Mouse (Mus musculus) ES-E14 (cell line): ENCODE results near the gene Alkbh7. TPM values are rescaled to one million over a fixed set of nuclear protein-coding genes. Genes with fewer than 3 reads are reported as not detected.

Experiments used
- DNase-seq: peaks from one replicate; pipeline ENCODE4 v3.0.0-alpha.2; 2013; ENCODE audit warnings: low read depth, low spot score
- H3K27ac ChIP-seq: 2 replicates; pipeline ENCODE4 v1.5.1; 2012; ENCODE audit warnings: low read depth, mild to moderate bottlenecking, low read length, moderate library complexity, mixed read lengths; ENCODE audit not compliant: poor library complexity, insufficient read depth, severe bottlenecking
- H3K36me3 ChIP-seq: 2 replicates; pipeline ENCODE4 v1.6.1; 2012; ENCODE audit warnings: mild to moderate bottlenecking, low read length, moderate library complexity, mixed read lengths; ENCODE audit not compliant: control insufficient read depth, poor library complexity, insufficient read depth, severe bottlenecking
- H3K4me1 ChIP-seq, 2 experiments: fragments of 150-350 bp in 1 of 2; sonication (generic) in 1 of 2; 2 replicates each; pipeline ENCODE4 v1.6.1; 2012; ENCODE audit warnings: low read length in 2 of 2, mild to moderate bottlenecking in 1 of 2, mixed read lengths in 1 of 2; ENCODE audit not compliant: control insufficient read depth in 2 of 2, insufficient read depth in 2 of 2, poor library complexity in 1 of 2
- H3K4me3 ChIP-seq, 2 experiments: fragments of 150-350 bp in 1 of 2; sonication (generic) in 1 of 2; 2 replicates each; pipeline ENCODE4 v1.5.1; 2012; ENCODE audit warnings: low read length in 2 of 2, low read depth in 1 of 2, mild to moderate bottlenecking in 1 of 2, mixed read lengths in 1 of 2; ENCODE audit not compliant: insufficient read depth in 1 of 2, poor library complexity in 1 of 2, severe bottlenecking in 1 of 2
- H3K9ac ChIP-seq: 2 replicates; pipeline ENCODE4 v1.6.1; 2012; ENCODE audit warnings: low read depth, mild to moderate bottlenecking, low read length, mixed read lengths; ENCODE audit not compliant: poor library complexity, insufficient read depth, severe bottlenecking
- H3K9me3 ChIP-seq: fragments of 150-350 bp; sonication (generic); 2 replicates; pipeline ENCODE4 v1.6.1; 2012; ENCODE audit warnings: low read depth, mild to moderate bottlenecking, low read length; ENCODE audit not compliant: control insufficient read depth, insufficient read depth
- CHD2 ChIP-seq: IDR thresholded peaks from 2 replicates; pipeline ENCODE4 v1.6.1; 2014; ENCODE audit warnings: mild to moderate bottlenecking, low read depth, low read length, inconsistent platforms
- HCFC1 ChIP-seq: IDR thresholded peaks from 2 replicates; pipeline ENCODE4 v1.6.1; 2012; ENCODE audit warnings: low read length, inconsistent platforms, borderline replicate concordance; ENCODE audit not compliant: insufficient read depth
- MAFK ChIP-seq: IDR thresholded peaks from 2 replicates; pipeline ENCODE4 v1.6.1; 2014; ENCODE audit warnings: mild to moderate bottlenecking, low read depth, low read length, inconsistent platforms; ENCODE audit not compliant: insufficient read depth
- ZC3H11A ChIP-seq: IDR thresholded peaks from 2 replicates; pipeline ENCODE4 v1.6.1; 2012; ENCODE audit warnings: low read depth, mild to moderate bottlenecking, inconsistent platforms, low read length, borderline replicate concordance
- ZNF384 ChIP-seq: IDR thresholded peaks from 2 replicates; pipeline ENCODE4 v1.6.1; 2012; ENCODE audit warnings: low read depth, low read length, inconsistent platforms
- in situ Hi-C, 2 experiments: fragments of 600-800 bp; cut with MboI; formaldehyde crosslinking; loops; one replicate each; pipeline ENCODE4 v1.15.1; 2025; ENCODE audit warnings: low sequenced_read_pairs in 2 of 2, inconsistent platforms in 1 of 2; ENCODE audit not compliant: unreplicated experiment in 2 of 2
- total RNA-seq: library from RNA; depleted of rRNA; stranded (reverse); fragments of 300-350 nt; gene quantifications from 2 replicates; pipeline ENCODE4 v1.2.3, GENCODE M21; 2012

The Alkbh7 gene
- total RNA-seq, 1 experiment, result 39.5 TPM

- H3K4me1 ChIP-seq, result peaks cover 3 to 7% of the 10 kb centered on the region in 2 experiments; a peak in 1 of 4 replicates
- peaks cover 18% of the 10 kb centered on the region for H3K36me3 ChIP-seq
- peak; percentile 100 for DNase-seq
- H3K9ac ChIP-seq, result peak overlapping the region; percentile 80
- TF ChIP-seq HCFC1 (peak; percentile 55; the same call in 1 of the 2 replicates), CHD2 (peak; percentile 97), MAFK (no peak), ZNF384 (no peak)
- no peaks in the 10 kb centered on the region for H3K9me3 ChIP-seq
- peak overlapping the region; percentile 66 to 72 for H3K4me3 ChIP-seq
- peak overlapping the region; percentile 35 for H3K27ac ChIP-seq
- in situ Hi-C loops, result no loop called here
These were observed 34.7 kb downstream of the Alkbh7 start for GRCm38 (mm10) chr17:57031661-57032420.

DNA sequence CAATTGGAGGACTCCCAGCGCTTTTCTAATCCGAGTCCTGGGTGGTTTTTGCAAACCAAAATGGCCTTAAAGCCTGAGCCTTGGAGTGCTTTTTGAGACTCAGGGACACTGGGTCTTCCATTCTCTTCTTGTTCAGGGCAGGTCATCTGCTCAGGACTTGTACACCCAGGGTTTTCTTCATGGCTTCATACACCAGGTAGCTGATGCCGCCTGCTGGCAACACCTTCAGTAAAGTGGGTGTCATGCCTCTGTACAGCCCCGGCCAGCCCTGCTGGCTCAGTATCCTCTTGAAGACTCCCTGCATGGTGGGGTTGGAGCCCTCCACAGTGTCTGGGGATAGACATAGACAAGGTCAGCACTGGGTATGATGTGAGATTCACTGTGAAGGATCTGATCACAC lies 35.7 kb downstream of the Alkbh7 start:
- Histone ChIP-seq H3K27ac (no peak overlapping the region), H3K4me3 (peak overlapping the region; percentile 66 to 72; a peak in 3 of 4 replicates), H3K4me1 (peaks cover 3 to 8% of the 10 kb centered on the region in 2 experiments; a peak in 1 of 4 replicates), H3K36me3 (peaks cover 10% of the 10 kb centered on the region), H3K9ac (peak overlapping the region; percentile 80; the same call in 1 of the 2 replicates), H3K9me3 (no peaks in the 10 kb centered on the region)
- no peak for DNase-seq
- in situ Hi-C loops, result no loop called here
- TF ChIP-seq HCFC1 (no peak), CHD2 (no peak), MAFK (no peak), ZC3H11A (no peak), ZNF384 (no peak)

DNA sequence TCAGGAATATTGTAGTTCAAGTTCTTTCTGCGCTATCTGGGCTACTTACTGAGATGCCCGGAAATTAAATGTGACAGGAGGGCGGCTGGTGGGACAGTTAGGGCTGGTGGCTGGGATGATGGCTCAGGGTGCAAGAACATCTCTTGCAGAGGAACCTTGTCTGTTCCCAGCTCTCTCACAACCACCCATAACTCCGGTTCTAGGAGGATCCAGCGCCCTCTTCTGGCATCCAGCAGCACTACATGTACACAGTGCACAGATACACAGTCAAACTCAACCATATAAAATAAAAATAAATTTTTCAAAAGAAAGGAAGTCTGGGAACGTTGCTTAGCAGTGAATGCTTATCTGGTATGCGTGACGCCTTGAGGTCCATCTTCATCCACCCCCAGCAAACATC lies 41.8 kb downstream of the Alkbh7 start:
- in situ Hi-C loops, result no loop called here
- peaks cover 0 to 7% of the 10 kb centered on the region in 2 experiments; a peak in 2 of 4 replicates for H3K4me1 ChIP-seq
- peak overlapping the region in 1 of 2 experiments; percentile 27; a peak in 1 of 4 replicates for H3K4me3 ChIP-seq
- DNase-seq, result no peak
- no peak overlapping the region for H3K9ac ChIP-seq
- no peak overlapping the region for H3K27ac ChIP-seq
- H3K9me3 ChIP-seq, result no peaks in the 10 kb centered on the region
- no peaks in the 10 kb centered on the region for H3K36me3 ChIP-seq
- TF ChIP-seq ZC3H11A (no peak), MAFK (no peak), HCFC1 (no peak), CHD2 (no peak), ZNF384 (no peak)

- H3K27ac ChIP-seq, result no peak within 1 kb of the TSS
- in situ Hi-C loops, result no loop called here
- no peak for DNase-seq
- no peaks in the 10 kb centered on the region for H3K9me3 ChIP-seq
- H3K4me1 ChIP-seq, result peaks cover 0 to 7% of the 10 kb centered on the region in 2 experiments; a peak in 2 of 4 replicates
- H3K36me3 ChIP-seq, result no peaks in the 10 kb centered on the region
- no peak within 1 kb of the TSS for H3K9ac ChIP-seq
- TF ChIP-seq ZC3H11A (no peak), ZNF384 (no peak), MAFK (no peak), CHD2 (no peak), HCFC1 (no peak)
- no peak within 1 kb of the TSS for H3K4me3 ChIP-seq
These were observed 44.4 kb downstream of the Alkbh7 start, which contains the start of gene Slc25a41 for GRCm38 (mm10) chr17:57041554-57041953. Gene Slc25a41, minus strand, starts transcription at chr17:57041654.
